Mouse (Mus musculus) gastrocnemius, adult 2 months (tissue): Measurements from ENCODE around the gene Bloc1s4. TPM values are rescaled to one million over a fixed set of nuclear protein-coding genes. Genes with fewer than 3 reads are reported as not detected.

Experiments
- DNase-seq: peaks from one replicate; pipeline ENCODE4 v3.0.0; 2022
- H3K27ac ChIP-seq: fragments of 200-600 bp; 2 replicates; pipeline ENCODE4 v1.8.1; 2022; ENCODE audit warnings: mild to moderate bottlenecking
- H3K4me3 ChIP-seq: fragments of 200-600 bp; 2 replicates; pipeline ENCODE4 v1.8.1; 2022; ENCODE audit warnings: mild to moderate bottlenecking, moderate library complexity
- CTCF ChIP-seq: fragments of 200-600 bp; IDR thresholded peaks from 2 replicates; pipeline ENCODE4 v1.8.1; 2022; ENCODE audit warnings: antibody characterized with exemption, mild to moderate bottlenecking, moderate library complexity
- intact Hi-C: fragments of 180-260 bp; cut with DNase I; formaldehyde crosslinking; loops from one replicate; pipeline ENCODE4 v1.15.1; 2025
- total RNA-seq, 2 experiments: library from RNA; stranded (reverse); gene quantifications; 2 replicates each; pipeline ENCODE4 v1.2.3; 2021

The Bloc1s4 gene
- total RNA-seq, 2 experiments from 2014 or later, result 9.1 to 11.0 TPM

GRCm38 (mm10) chr5:36705792-36706191 lies 42.7 kb downstream of the Bloc1s4 start:
- no peak for DNase-seq
- no peak overlapping the region for H3K27ac ChIP-seq
- TF ChIP-seq CTCF, result no peak
- H3K4me3 ChIP-seq, result no peak overlapping the region
- intact Hi-C loops, result no loop called here

- Histone ChIP-seq H3K27ac (no peak overlapping the region), H3K4me3 (no peak overlapping the region)
- TF ChIP-seq CTCF, result no peak
- intact Hi-C loops, result no loop called here
- DNase-seq, result no peak
These were observed 43.1 kb downstream of the Bloc1s4 start for GRCm38 (mm10) chr5:36705390-36705789.

- TF ChIP-seq CTCF, result no peak
- no peak overlapping the region for H3K4me3 ChIP-seq
- intact Hi-C loops, result no loop called here
- no peak overlapping the region for H3K27ac ChIP-seq
- no peak for DNase-seq
These were observed 43.8 kb downstream of the Bloc1s4 start for GRCm38 (mm10) chr5:36704684-36705083.

GRCm38 (mm10) chr5:36700939-36701620 lies 47.4 kb downstream of the Bloc1s4 start:
- Histone ChIP-seq H3K4me3 (no peak overlapping the region), H3K27ac (no peak overlapping the region)
- no peak for TF ChIP-seq CTCF
- intact Hi-C loops, result no loop called here
- no peak for DNase-seq

GRCm38 (mm10) chr5:36698689-36699088 lies 49.8 kb downstream of the Bloc1s4 start:
- intact Hi-C loops, result loop anchor here (5.0 kb wide), 1 partner anchor 96 kb away; no protein-coding TSS in a partner anchor
- Histone ChIP-seq H3K27ac (0 out of 2 replicates have a peak overlapping the region, but pooled peaks have one; percentile 16), H3K4me3 (no peak overlapping the region)
- TF ChIP-seq CTCF, result no peak
- no peak for DNase-seq

- no peak overlapping the region for H3K4me3 ChIP-seq
- DNase-seq, result no peak
- no peak for TF ChIP-seq CTCF
- H3K27ac ChIP-seq, result 0 out of 2 replicates have a peak overlapping the region, but pooled peaks have one; percentile 16
- intact Hi-C loops, result loop anchor here (5.0 kb wide), 1 partner anchor 96 kb away; no protein-coding TSS in a partner anchor
These were observed 50.3 kb downstream of the Bloc1s4 start for GRCm38 (mm10) chr5:36698067-36698670.

Other genes starting within 250 kb of the Bloc1s4 start
- 10 to 100 TPM; 14.3 to 16.7 TPM for gene Tbc1d14, start 155.4 kb downstream of the Bloc1s4 start, total RNA-seq
- 10 to 100 TPM; 86.4 to 98.1 TPM for gene D5Ertd579e, start 52.6 kb downstream of the Bloc1s4 start, total RNA-seq
- 100 to 1,000 TPM; 207 to 261 TPM for gene Mrfap1, start 48.1 kb upstream of the Bloc1s4 start, total RNA-seq
- 1 to 10 TPM; 4.7 to 6.2 TPM for gene Man2b2, start 82.0 kb upstream of the Bloc1s4 start, total RNA-seq
- under 1 TPM; 0.17 to 0.18 TPM for gene Ppp2r2c, start 119.9 kb upstream of the Bloc1s4 start, total RNA-seq
- 10 to 100 TPM; 49.9 to 86.0 TPM for gene Wfs1, start 240.6 kb upstream of the Bloc1s4 start, total RNA-seq